Mouse (Mus musculus) cerebellum, postnatal 10 days (tissue): ENCODE measurements around the gene Ncor2.
"Not testable (repeated sequence)": the region's sequence is repeated elsewhere in the genome, so short reads cannot be mapped to it uniquely, and the experiment has no call there.

ENCODE experiments used
- DNase-seq, 2 experiments: peaks; one replicate each; pipeline ENCODE4 v3.0.0; 2021; ENCODE audit warnings: mixed read lengths in 2 of 2

The Ncor2 gene

DNA sequence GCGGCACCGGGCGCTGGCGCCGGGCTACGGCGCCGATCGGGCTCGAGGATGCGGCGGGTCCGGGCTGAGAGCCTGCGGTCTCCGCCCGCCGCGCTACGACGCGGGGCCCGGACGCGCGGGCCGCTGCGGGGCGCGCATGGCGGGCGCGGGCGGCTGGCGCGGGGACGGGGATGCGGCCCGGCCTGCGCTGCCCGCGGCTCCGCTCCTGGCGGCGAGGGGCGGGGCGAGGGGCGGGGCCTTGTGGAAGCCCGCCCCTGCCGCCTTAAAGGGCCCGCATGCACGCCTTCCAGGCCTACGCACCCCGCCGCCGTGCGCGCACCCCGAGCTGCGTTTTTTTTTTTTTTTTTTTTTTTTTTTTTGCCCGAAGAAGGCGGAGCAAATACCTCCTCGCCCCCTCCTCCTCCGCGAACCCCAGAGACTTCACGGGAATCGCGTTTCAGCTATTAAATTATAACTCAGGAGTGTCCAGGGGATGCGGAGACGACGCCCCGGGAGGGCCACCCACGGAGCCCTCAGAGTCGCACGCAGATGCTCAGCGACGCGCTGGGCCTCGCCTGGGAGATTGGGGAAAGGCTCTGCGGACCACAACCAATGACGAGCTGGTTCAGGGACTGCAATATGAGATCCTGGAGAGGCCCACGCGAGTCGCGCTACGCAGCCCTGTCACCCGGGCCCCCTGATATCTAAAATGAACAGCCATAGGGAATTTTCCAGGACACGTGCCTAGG, at the start of gene Ncor2:
Gene Ncor2, minus strand, starts transcription at position 213 of the 728 bp plus-strand sequence.
- DNase-seq: peak; percentile 94 to 96

GRCm38 (mm10) chr5:125227699-125228098, 48.7 kb upstream of the Ncor2 start:
- DNase-seq: peak in 1 of 2 experiments; percentile 39

DNA sequence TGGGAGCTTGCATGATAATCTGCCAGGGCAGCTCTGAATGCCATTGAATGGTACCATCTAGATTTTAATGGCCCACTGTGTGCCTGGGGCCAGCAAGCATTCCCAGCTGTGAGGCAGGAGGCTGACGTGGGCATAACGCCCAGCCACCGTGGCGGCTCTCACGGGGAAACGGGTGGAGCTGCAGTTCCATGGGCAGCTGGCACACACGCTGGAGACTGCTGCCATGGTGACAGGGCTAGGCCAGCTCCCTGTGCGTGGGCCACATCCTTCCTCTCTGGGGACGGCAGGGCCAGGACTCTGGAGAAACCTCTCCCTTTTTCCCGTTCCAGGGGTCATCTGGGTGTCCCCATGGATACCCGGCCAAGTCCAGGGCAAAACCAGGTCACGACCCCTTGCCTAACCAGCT, 47.2 kb upstream of the Ncor2 start:
- DNase-seq: peak; percentile 83 to 90

- DNase-seq: peak in 1 of 2 experiments; percentile 34
These were observed 45.9 kb upstream of the Ncor2 start for GRCm38 (mm10) chr5:125224925-125225324.

DNA sequence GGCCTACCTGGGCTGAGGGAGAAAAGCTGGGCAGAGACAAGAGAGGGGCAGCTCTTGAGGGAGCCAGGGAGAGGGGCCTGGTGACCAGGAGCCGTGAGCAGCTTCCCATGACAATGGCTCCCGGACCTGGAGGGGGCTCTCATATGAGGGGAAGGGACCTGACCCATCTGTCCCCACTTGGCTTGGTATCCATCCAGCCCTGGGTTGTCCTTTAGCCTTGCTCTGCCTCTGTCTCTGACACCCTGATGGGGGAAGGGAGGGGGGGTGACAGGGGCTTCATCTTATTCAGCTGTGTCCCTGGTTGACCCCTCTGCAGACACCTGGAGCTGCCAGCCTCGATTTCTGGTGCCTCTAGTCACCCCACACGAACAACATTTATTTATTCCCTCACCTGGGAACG, 44.9 kb upstream of the Ncor2 start:
- peak; percentile 61 to 68 for DNase-seq

GRCm38 (mm10) chr5:125222706-125223105, 43.7 kb upstream of the Ncor2 start:
- peak; percentile 88 to 91 for DNase-seq

DNA sequence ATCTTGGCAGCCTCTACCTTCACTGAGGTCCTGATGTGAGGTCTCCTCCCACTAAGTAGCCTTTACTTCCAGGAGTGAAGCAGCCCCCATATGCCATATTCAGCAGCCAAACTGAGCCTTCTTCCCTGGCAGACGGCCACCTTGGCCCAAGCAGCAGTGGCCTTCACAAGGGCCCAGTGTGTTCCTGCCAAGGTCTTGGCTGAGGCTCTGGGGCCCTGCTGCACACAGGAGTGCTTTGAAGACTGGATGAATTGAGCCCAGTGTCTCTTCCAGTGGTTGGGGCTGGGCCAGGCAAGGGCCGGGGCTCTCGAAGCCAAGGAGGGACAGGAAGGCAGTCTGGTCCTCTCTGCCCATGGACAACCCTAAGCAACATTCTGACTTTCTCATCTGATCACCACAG, 42.8 kb upstream of the Ncor2 start:
- peak; percentile 93 to 97 for DNase-seq

- DNase-seq: peak; percentile 59 to 63
These were observed 38.6 kb upstream of the Ncor2 start for GRCm38 (mm10) chr5:125217426-125218170.

GRCm38 (mm10) chr5:125215930-125216459, 37.0 kb upstream of the Ncor2 start:
- peak; percentile 96 to 98 for DNase-seq

GRCm38 (mm10) chr5:125215346-125215929, 36.4 kb upstream of the Ncor2 start:
- peak; percentile 95 to 97 for DNase-seq

GRCm38 (mm10) chr5:125214064-125214463, 35.0 kb upstream of the Ncor2 start:
- DNase-seq: peak in 1 of 2 experiments; percentile 25

- DNase-seq: peak; percentile 61 to 73
These were observed 25.9 kb upstream of the Ncor2 start for GRCm38 (mm10) chr5:125204910-125205309.

- peak; percentile 64 for DNase-seq
These were observed 25.3 kb upstream of the Ncor2 start for GRCm38 (mm10) chr5:125204199-125204815.

- DNase-seq: peak; percentile 85 to 86
These were observed 24.7 kb upstream of the Ncor2 start for GRCm38 (mm10) chr5:125203759-125204158.

DNA sequence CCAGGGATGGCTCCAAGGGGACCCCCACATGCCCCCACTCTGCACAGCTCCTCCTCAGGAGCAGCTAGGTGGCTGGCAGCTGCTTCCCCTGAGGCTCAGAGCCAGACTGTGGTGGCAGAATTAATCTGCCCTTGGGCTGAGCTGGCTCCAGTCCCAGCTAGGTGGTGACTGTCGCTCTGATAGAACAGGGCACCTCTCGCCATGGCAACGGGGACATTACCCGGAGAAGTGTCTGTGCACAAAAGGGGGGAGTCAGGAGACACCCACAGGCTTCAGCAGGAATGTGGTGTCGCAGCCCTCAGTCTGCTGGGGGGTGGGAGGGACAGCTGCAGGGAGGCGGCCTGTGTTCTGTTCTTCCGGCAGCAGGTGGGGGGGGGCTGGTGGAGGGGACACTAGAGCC, 24.1 kb upstream of the Ncor2 start:
- DNase-seq: peak; percentile 94

- DNase-seq: peak; percentile 81 to 82
These were observed 23.1 kb upstream of the Ncor2 start for GRCm38 (mm10) chr5:125202100-125202499.

DNA sequence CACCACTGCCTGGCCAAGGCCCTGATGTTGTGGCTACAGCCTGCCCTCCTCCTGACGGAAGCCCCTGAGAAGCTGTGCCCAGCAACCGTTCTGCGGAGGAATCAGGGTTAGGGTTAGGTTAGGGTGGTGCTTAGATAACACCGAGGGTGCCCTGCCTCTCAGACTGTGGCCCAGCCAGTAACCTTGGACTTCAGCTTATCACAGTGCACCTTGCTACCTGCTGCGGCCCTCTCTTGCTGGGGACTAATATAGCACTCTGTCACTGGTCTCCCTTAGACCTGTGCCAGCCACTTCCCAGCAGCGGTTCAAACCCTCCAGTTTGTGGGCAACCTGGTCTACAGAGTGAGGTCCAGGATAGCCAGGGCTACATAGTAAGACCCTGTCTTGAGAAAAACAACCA, 20.1 kb upstream of the Ncor2 start:
- DNase-seq: no peak

DNA sequence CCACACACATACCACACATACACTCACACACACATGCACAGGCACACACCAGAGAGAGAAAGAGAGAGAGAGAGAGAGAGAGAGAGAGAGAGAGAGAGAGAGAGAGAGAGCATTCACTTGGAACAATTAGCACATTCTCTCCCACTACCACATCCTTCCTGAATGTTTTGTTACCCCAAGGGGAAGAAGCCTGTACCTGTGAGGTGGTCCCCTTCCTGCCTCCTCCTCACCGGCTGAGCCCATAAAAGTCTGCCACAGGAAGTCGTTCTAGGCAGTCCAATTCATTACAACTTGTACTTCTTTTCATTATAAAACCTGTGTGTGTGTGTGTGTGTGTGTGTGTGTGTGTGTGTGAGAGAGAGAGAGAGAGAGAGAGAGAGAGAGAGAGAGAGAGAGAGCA, 18.3 kb upstream of the Ncor2 start:
- not testable (repeated sequence) for DNase-seq

DNA sequence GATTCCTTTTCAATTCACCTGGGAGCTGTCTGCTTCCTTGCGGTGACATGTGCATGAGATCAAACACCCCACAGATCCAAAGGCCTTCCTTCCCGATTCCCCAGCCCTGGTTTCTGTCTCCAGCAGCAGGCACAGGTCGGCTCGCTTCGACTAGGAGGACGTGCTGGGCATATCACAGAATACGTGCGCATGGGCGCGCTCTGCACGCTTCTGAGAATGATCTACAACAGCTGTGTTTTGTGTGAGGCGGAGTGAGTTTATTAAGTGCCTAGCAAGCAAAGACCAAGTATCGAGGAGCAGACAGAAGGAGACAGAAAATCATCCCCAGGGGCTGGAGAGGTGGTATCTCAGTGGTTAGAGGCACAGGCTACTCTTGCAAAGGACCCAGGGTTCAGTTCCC, 17.0 kb upstream of the Ncor2 start:
- no peak for DNase-seq

- peak; percentile 73 to 79 for DNase-seq
These were observed 16.1 kb upstream of the Ncor2 start for GRCm38 (mm10) chr5:125195142-125195541.

DNA sequence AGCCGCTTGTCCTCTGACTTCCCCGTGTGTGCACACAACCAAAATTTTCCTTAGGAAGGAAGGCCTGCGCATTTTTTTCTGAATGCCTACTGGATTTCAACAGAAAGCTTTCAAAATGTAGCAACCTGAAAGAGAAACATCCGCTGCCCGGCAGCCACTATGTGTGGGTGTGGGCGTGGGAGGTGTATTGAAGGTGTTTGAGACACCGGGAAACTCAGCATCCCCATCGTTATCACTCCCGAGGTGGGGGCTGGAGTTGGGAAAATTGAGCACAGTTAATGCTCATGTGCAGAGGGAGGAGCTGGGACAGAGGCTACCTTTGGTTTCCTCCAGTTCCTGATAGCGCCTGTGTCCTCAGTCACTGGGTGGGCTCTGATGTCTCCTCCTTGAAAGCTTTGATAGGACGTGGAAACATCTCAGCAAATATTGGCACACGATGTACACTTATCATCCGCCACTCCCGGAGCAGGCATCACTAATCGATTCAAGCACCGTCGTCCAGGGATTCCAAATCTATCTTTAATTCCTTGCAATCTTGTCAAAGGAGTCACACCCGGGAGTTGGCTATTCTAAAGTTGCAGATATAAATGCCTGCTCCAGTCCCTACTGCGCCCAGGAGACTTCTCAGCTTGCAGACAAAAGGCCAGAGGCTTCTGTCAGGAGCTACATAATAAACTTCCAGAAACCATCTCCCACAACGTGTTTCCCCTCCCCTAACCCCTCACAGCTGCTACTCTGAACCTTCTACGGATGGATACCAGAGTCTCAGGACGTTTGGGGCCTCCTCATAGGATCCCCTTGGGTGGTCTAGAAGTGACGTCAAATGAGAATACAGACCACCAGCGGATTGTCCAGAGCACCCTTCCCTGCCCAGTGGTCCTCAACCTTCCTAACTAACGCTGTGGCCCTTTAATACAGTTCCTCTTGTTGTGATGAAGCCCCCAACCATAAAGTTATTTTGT, 14.7 kb upstream of the Ncor2 start:
- no peak for DNase-seq

DNA sequence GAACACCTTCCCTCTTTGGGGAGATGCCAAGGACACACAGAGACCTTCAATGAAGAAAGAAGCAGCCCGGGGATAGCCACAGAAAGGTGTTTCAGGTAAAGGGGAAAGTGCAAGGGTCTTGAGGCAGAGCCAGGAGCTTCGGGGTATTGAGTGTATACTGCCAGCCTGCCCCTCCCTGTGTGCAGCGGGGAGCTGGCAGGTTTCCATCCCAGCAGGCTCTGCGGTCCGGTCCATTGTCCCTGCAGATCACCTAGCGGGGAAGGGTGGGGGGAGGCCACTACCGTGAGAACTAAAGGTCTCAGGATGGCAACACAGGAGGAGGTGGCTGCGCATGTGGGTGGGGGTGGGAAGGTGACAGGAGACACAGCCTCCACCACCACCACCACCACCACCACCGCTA, 12.6 kb upstream of the Ncor2 start:
- DNase-seq: peak in 1 of 2 experiments; percentile 47
